Mouse (Mus musculus) myocyte (in vitro differentiated cells): ENCODE measurements around the gene Ints4. TPM values are rescaled to one million over a fixed set of nuclear protein-coding genes. Genes with fewer than 3 reads are reported as not detected.

Experiments
- H3K27me3 ChIP-seq: one replicate; pipeline ENCODE4 v1.6.1; 2011; ENCODE audit not compliant: control insufficient read depth, insufficient read depth, insufficient read length
- H3K36me3 ChIP-seq: one replicate; pipeline ENCODE4 v1.6.1; 2011; ENCODE audit not compliant: control insufficient read depth, insufficient read depth
- H3K4me2 ChIP-seq: one replicate; pipeline ENCODE4 v1.6.1; 2011; ENCODE audit warnings: low read depth, control low read depth
- H3K4me3 ChIP-seq: one replicate; pipeline ENCODE4 v1.5.1; 2011; ENCODE audit warnings: mild to moderate bottlenecking, control low read depth, moderate library complexity
- H3K79me2 ChIP-seq: one replicate; pipeline ENCODE4 v1.6.1; 2011; ENCODE audit not compliant: control insufficient read depth, insufficient read depth
- H3ac ChIP-seq: one replicate; pipeline ENCODE4 v1.6.1; 2011; ENCODE audit not compliant: control insufficient read depth, insufficient read length
- CEBPB ChIP-seq: IDR thresholded peaks from 2 replicates; pipeline ENCODE4 v1.6.1; 2011; ENCODE audit warnings: mild to moderate bottlenecking, moderate library complexity; ENCODE audit not compliant: poor library complexity, insufficient read depth, severe bottlenecking
- E2F4 ChIP-seq: IDR thresholded peaks from one replicate; pipeline ENCODE4 v1.6.1; 2011; ENCODE audit warnings: mild to moderate bottlenecking, control low read depth, moderate library complexity; ENCODE audit not compliant: insufficient read depth
- MAX ChIP-seq: IDR thresholded peaks from one replicate; pipeline ENCODE4 v1.6.1; 2011; ENCODE audit warnings: low read depth, mild to moderate bottlenecking, control low read depth
- MYOD1 ChIP-seq, 3 experiments: IDR thresholded peaks; one replicate each; pipeline ENCODE4 v1.6.1; 2011; ENCODE audit warnings: control low read depth in 2 of 3, low read depth in 2 of 3, mild to moderate bottlenecking in 2 of 3, moderate library complexity in 1 of 3; ENCODE audit not compliant: insufficient read length in 2 of 3, control insufficient read depth in 1 of 3
- MYOG ChIP-seq, 3 experiments: IDR thresholded peaks; one replicate each; pipeline ENCODE4 v1.6.1; 2011; ENCODE audit warnings: control low read depth in 2 of 3, low read depth in 2 of 3, mild to moderate bottlenecking in 2 of 3; ENCODE audit not compliant: insufficient read length in 2 of 3, control insufficient read depth in 1 of 3, insufficient read depth in 1 of 3
- POLR2A ChIP-seq: IDR thresholded peaks from one replicate; pipeline ENCODE4 v1.6.1; 2011; ENCODE audit warnings: low read depth, mild to moderate bottlenecking, control low read depth, moderate library complexity; ENCODE audit not compliant: insufficient read length
- POLR2AphosphoS2 ChIP-seq: IDR thresholded peaks from one replicate; pipeline ENCODE4 v1.6.1; 2011; ENCODE audit warnings: low read depth, control low read depth; ENCODE audit not compliant: insufficient read length
- REST ChIP-seq: IDR thresholded peaks from one replicate; pipeline ENCODE4 v1.6.1; 2011; ENCODE audit warnings: mild to moderate bottlenecking, control low read depth, moderate library complexity; ENCODE audit not compliant: insufficient read depth, insufficient read length
- SRF ChIP-seq: IDR thresholded peaks from one replicate; pipeline ENCODE4 v1.6.1; 2011; ENCODE audit warnings: low read depth; ENCODE audit not compliant: control insufficient read depth, insufficient read length
- TCF12 ChIP-seq: IDR thresholded peaks from one replicate; pipeline ENCODE4 v1.6.1; 2011; ENCODE audit warnings: mild to moderate bottlenecking, control low read depth; ENCODE audit not compliant: poor library complexity, insufficient read depth, severe bottlenecking
- TCF3 ChIP-seq: IDR thresholded peaks from one replicate; pipeline ENCODE4 v1.6.1; 2011; ENCODE audit warnings: low read depth, control low read depth; ENCODE audit not compliant: insufficient read length
- USF1 ChIP-seq: IDR thresholded peaks from one replicate; pipeline ENCODE4 v1.6.1; 2011; ENCODE audit warnings: low read depth, mild to moderate bottlenecking, control low read depth, moderate library complexity
- polyA plus RNA-seq: library from polyadenylated mRNA; unstranded; fragments of >200 nt; fragmentation: generic; extraction: Trizol; gene quantifications from one replicate; pipeline ENCODE4 v1.2.1, GENCODE M21; 2012; ENCODE audit warnings: missing spikeins

The Ints4 gene
- polyA plus RNA-seq, 1 experiment: 24.9 TPM

GRCm38 (mm10) chr7:97452196-97452595 lies 28.6 kb upstream of the Ints4 start:
- H3K36me3 ChIP-seq: no peaks in the 10 kb centered on the region
- H3K79me2 ChIP-seq: no peaks in the 10 kb centered on the region
- TF ChIP-seq MAX (no peak), POLR2AphosphoS2 (no peak), MYOD1 (IDR thresholded peaks at IDR 0.05; ENCODE audit: control insufficient read depth in 1 of 3, insufficient read length in 2 of 3, low read depth in 2 of 3) (no peak), TCF3 (no peak), POLR2A (no peak), REST (no peak), E2F4 (no peak), TCF12 (no peak), MYOG (IDR thresholded peaks at IDR 0.05; ENCODE audit: control insufficient read depth in 1 of 3, insufficient read depth in 1 of 3, insufficient read length in 2 of 3, low read depth in 2 of 3) (no peak), CEBPB (no peak), USF1 (no peak), SRF (no peak)
- H3K4me3 ChIP-seq: no peak overlapping the region
- H3ac ChIP-seq: no peak overlapping the region
- H3K27me3 ChIP-seq: no peaks in the 10 kb centered on the region
- no peak overlapping the region for H3K4me2 ChIP-seq

- Histone ChIP-seq H3K27me3 (no peaks in the 10 kb centered on the region), H3K36me3 (no peaks in the 10 kb centered on the region), H3K4me2 (peak overlapping the region; percentile 69), H3ac (no peak overlapping the region), H3K79me2 (no peaks in the 10 kb centered on the region), H3K4me3 (no peak overlapping the region)
- TF ChIP-seq TCF3: no peak
- no peak for TF ChIP-seq POLR2AphosphoS2
- TF ChIP-seq E2F4: no peak
- no peak for TF ChIP-seq TCF12
Observed at GRCm38 (mm10) chr7:97453141-97453921, 27.4 kb upstream of the Ints4 start.

GRCm38 (mm10) chr7:97454795-97455194 lies 26.0 kb upstream of the Ints4 start:
- Histone ChIP-seq H3ac (no peak overlapping the region), H3K79me2 (no peaks in the 10 kb centered on the region), H3K4me2 (no peak overlapping the region), H3K4me3 (no peak overlapping the region), H3K27me3 (no peaks in the 10 kb centered on the region), H3K36me3 (no peaks in the 10 kb centered on the region)
- TF ChIP-seq MYOD1 (IDR thresholded peaks at IDR 0.05; ENCODE audit: control insufficient read depth in 1 of 3, insufficient read length in 2 of 3, low read depth in 2 of 3) (no peak), E2F4 (no peak), SRF (no peak)

GRCm38 (mm10) chr7:97455577-97455976 lies 25.2 kb upstream of the Ints4 start:
- Histone ChIP-seq H3K27me3 (no peaks in the 10 kb centered on the region), H3K4me3 (no peak overlapping the region), H3K79me2 (no peaks in the 10 kb centered on the region), H3ac (no peak overlapping the region), H3K36me3 (no peaks in the 10 kb centered on the region), H3K4me2 (no peak overlapping the region)
- TF ChIP-seq MYOG (IDR thresholded peaks at IDR 0.05; ENCODE audit: control insufficient read depth in 1 of 3, insufficient read depth in 1 of 3, insufficient read length in 2 of 3, low read depth in 2 of 3) (no peak), POLR2A (no peak), CEBPB (no peak), USF1 (no peak), SRF (no peak), POLR2AphosphoS2 (no peak), TCF3 (no peak)

GRCm38 (mm10) chr7:97473001-97473400 lies 7.8 kb upstream of the Ints4 start:
- Histone ChIP-seq H3K36me3 (no peaks in the 10 kb centered on the region), H3ac (no peak overlapping the region), H3K27me3 (no peaks in the 10 kb centered on the region), H3K4me3 (no peak overlapping the region), H3K79me2 (no peaks in the 10 kb centered on the region), H3K4me2 (no peak overlapping the region)
- no peak for TF ChIP-seq POLR2AphosphoS2
- no peak for TF ChIP-seq CEBPB
- no peak for TF ChIP-seq POLR2A
- no peak for TF ChIP-seq MYOD1 (IDR thresholded peaks at IDR 0.05; ENCODE audit: control insufficient read depth in 1 of 3, insufficient read length in 2 of 3, low read depth in 2 of 3)
- no peak for TF ChIP-seq SRF
- no peak for TF ChIP-seq TCF3
- TF ChIP-seq MYOG (IDR thresholded peaks at IDR 0.05; ENCODE audit: control insufficient read depth in 1 of 3, insufficient read depth in 1 of 3, insufficient read length in 2 of 3, low read depth in 2 of 3): no peak
- TF ChIP-seq MAX: no peak
- TF ChIP-seq TCF12: no peak
- TF ChIP-seq USF1: no peak
- TF ChIP-seq E2F4: no peak
- TF ChIP-seq REST: no peak
